Mouse (Mus musculus): Measurements from ENCODE around the gene Crlf1. TPM values are rescaled to one million over a fixed set of nuclear protein-coding genes. Genes with fewer than 3 reads are reported as not detected.
A peak's percentile ranks its signal among the peaks of the same experiment; 100 is the strongest.

The Crlf1 gene
- 0.07 and 0.38 TPM in 2 replicates for polyA plus RNA-seq (2015; fragmentation: Nextera tagmentation; extraction: Ambion mirVana)

GRCm38 (mm10) chr8:70492664-70493640 lies at the start of gene Crlf1:
Gene Crlf1, plus strand, starts transcription at chr8:70493158.
- peak within 1 kb of the TSS; percentile 32 for H3K4me3 ChIP-seq (ENCODE audit: low read depth, low read length)
- ATAC-seq: no peak
- peaks cover 22% of the 10 kb centered on the region for H3K4me1 ChIP-seq (ENCODE audit: insufficient read depth)
- H3K9me3 ChIP-seq (ENCODE audit: low read length): no peaks in the 10 kb centered on the region
- H3K36me3 ChIP-seq (replicated peaks; ENCODE audit: insufficient read depth, low read length): no peaks in the 10 kb centered on the region
- WGBS (ENCODE audit: insufficient replicate concordance): 2% methylated on average over 55 of the region's 93 CpGs
- no peak within 1 kb of the TSS for H3K27ac ChIP-seq (ENCODE audit: low read depth)
- peak within 1 kb of the TSS; percentile 63 for H3K4me2 ChIP-seq (ENCODE audit: low read depth, low read length)
- H3K27me3 ChIP-seq (ENCODE audit: insufficient read depth, low read length): peaks cover 98% of the 10 kb centered on the region
- DNase-seq: no peak
- no peak for TF ChIP-seq EP300 (IDR thresholded peaks at IDR 0.05; ENCODE audit: low read depth)
- TF ChIP-seq CTCF (IDR thresholded peaks at IDR 0.05; ENCODE audit: low read depth): no peak
- no peak within 1 kb of the TSS for H3K9ac ChIP-seq (replicated peaks)

- H3K4me2 ChIP-seq (ENCODE audit: low read depth, low read length): no peak overlapping the region
Observed at GRCm38 (mm10) chr8:70443326-70443725, 49.6 kb upstream of the Crlf1 start.

GRCm38 (mm10) chr8:70445988-70446387 lies 47.0 kb upstream of the Crlf1 start:
- Histone ChIP-seq H3K4me2 (ENCODE audit: low read depth, low read length) (no peak overlapping the region), H3K36me3 (replicated peaks; ENCODE audit: insufficient read depth, low read length) (no peaks in the 10 kb centered on the region), H3K9ac (replicated peaks) (no peak overlapping the region), H3K4me1 (ENCODE audit: insufficient read depth) (peaks cover 3% of the 10 kb centered on the region), H3K27ac (ENCODE audit: low read depth) (no peak overlapping the region), H3K4me3 (ENCODE audit: low read depth, low read length) (no peak overlapping the region), H3K27me3 (ENCODE audit: insufficient read depth, low read length) (no peaks in the 10 kb centered on the region), H3K9me3 (ENCODE audit: low read length) (no peaks in the 10 kb centered on the region)
- WGBS (ENCODE audit: insufficient replicate concordance): 68% methylated on average over 1 of the region's 1 CpGs
- no peak for TF ChIP-seq EP300 (IDR thresholded peaks at IDR 0.05; ENCODE audit: low read depth)
- TF ChIP-seq CTCF (IDR thresholded peaks at IDR 0.05; ENCODE audit: low read depth): no peak
- DNase-seq (no peak), ATAC-seq (no peak)

More at GRCm38 (mm10) chr8:70443326-70443725, 49.6 kb upstream of the Crlf1 start:
- ATAC-seq (no peak), DNase-seq (peak; percentile 40)
- Histone ChIP-seq H3K27ac (ENCODE audit: low read depth) (peak overlapping the region; percentile 31; the same call in 1 of the 2 replicates), H3K27me3 (ENCODE audit: insufficient read depth, low read length) (no peaks in the 10 kb centered on the region), H3K4me3 (ENCODE audit: low read depth, low read length) (no peak overlapping the region), H3K9me3 (ENCODE audit: low read length) (no peaks in the 10 kb centered on the region), H3K9ac (replicated peaks) (no peak overlapping the region), H3K4me1 (ENCODE audit: insufficient read depth) (peaks cover 15% of the 10 kb centered on the region), H3K36me3 (replicated peaks; ENCODE audit: insufficient read depth, low read length) (no peaks in the 10 kb centered on the region)
- WGBS (ENCODE audit: insufficient replicate concordance): 68% methylated on average over 4 of the region's 4 CpGs
- TF ChIP-seq EP300 (IDR thresholded peaks at IDR 0.05; ENCODE audit: low read depth) (no peak; the same call in 1 of the 2 replicates), CTCF (IDR thresholded peaks at IDR 0.05; ENCODE audit: low read depth) (no peak)

- Histone ChIP-seq H3K4me2 (ENCODE audit: low read depth, low read length) (no peak overlapping the region), H3K9ac (replicated peaks) (no peak overlapping the region), H3K36me3 (replicated peaks; ENCODE audit: insufficient read depth, low read length) (no peaks in the 10 kb centered on the region; the same call in 1 of the 2 replicates), H3K27ac (ENCODE audit: low read depth) (no peak overlapping the region), H3K4me3 (ENCODE audit: low read depth, low read length) (no peak overlapping the region), H3K4me1 (ENCODE audit: insufficient read depth) (peaks cover 3% of the 10 kb centered on the region), H3K27me3 (ENCODE audit: insufficient read depth, low read length) (no peaks in the 10 kb centered on the region), H3K9me3 (ENCODE audit: low read length) (no peaks in the 10 kb centered on the region)
- DNase-seq (no peak), ATAC-seq (no peak)
- TF ChIP-seq CTCF (IDR thresholded peaks at IDR 0.05; ENCODE audit: low read depth): no peak
- no peak for TF ChIP-seq EP300 (IDR thresholded peaks at IDR 0.05; ENCODE audit: low read depth)
- 70% methylated on average over 19 of the region's 19 CpGs for WGBS (ENCODE audit: insufficient replicate concordance)
Observed at GRCm38 (mm10) chr8:70447639-70448420, 45.1 kb upstream of the Crlf1 start.

GRCm38 (mm10) chr8:70452196-70452966 lies 40.6 kb upstream of the Crlf1 start:
- Histone ChIP-seq H3K4me1 (ENCODE audit: insufficient read depth) (no peaks in the 10 kb centered on the region), H3K9me3 (ENCODE audit: low read length) (no peaks in the 10 kb centered on the region), H3K27me3 (ENCODE audit: insufficient read depth, low read length) (no peaks in the 10 kb centered on the region), H3K4me2 (ENCODE audit: low read depth, low read length) (no peak overlapping the region), H3K4me3 (ENCODE audit: low read depth, low read length) (no peak overlapping the region), H3K27ac (ENCODE audit: low read depth) (no peak overlapping the region), H3K36me3 (replicated peaks; ENCODE audit: insufficient read depth, low read length) (no peaks in the 10 kb centered on the region; the same call in 1 of the 2 replicates), H3K9ac (replicated peaks) (no peak overlapping the region)
- 77% methylated on average over 51 of the region's 52 CpGs for WGBS (ENCODE audit: insufficient replicate concordance)
- no peak for TF ChIP-seq CTCF (IDR thresholded peaks at IDR 0.05; ENCODE audit: low read depth)
- TF ChIP-seq EP300 (IDR thresholded peaks at IDR 0.05; ENCODE audit: low read depth): no peak
- no peak for ATAC-seq
- DNase-seq: no peak

Data from liver, postnatal 0 days (tissue).